Mouse (Mus musculus) stomach, postnatal 0 days (tissue): ENCODE results near the gene Col6a6. TPM values are rescaled to one million over a fixed set of nuclear protein-coding genes. Genes with fewer than 3 reads are reported as not detected.

ENCODE experiments used
- ATAC-seq: fragments of 200-750 bp; cut with Nextera tagmentation; 2 replicates; pipeline ENCODE4 v1.8.0; 2017; ENCODE audit not compliant: low FRiP score, low TSS enrichment
- DNase-seq: peaks from one replicate; pipeline ENCODE4 v3.0.0-alpha.2; 2016; ENCODE audit warnings: low spot score
- H3K27ac ChIP-seq: fragments of 300-500 bp; sonication (generic); replicated peaks from 2 replicates; pipeline ENCODE4 v1.5.1; 2014; ENCODE audit warnings: mild to moderate bottlenecking, control low read depth
- H3K27me3 ChIP-seq: fragments of 300-500 bp; sonication (generic); 2 replicates; pipeline ENCODE4 v1.6.1; 2014; ENCODE audit warnings: low read length; ENCODE audit not compliant: control insufficient read depth, insufficient read depth
- H3K36me3 ChIP-seq: fragments of 300-500 bp; sonication (generic); 2 replicates; pipeline ENCODE4 v1.6.1; 2014; ENCODE audit warnings: low read length, mixed read lengths; ENCODE audit not compliant: control insufficient read depth, insufficient read depth
- H3K4me1 ChIP-seq: fragments of 300-500 bp; sonication (generic); replicated peaks from 2 replicates; pipeline ENCODE4 v1.6.1; 2014; ENCODE audit warnings: antibody characterized with exemption; ENCODE audit not compliant: control insufficient read depth, insufficient read depth
- H3K4me2 ChIP-seq: fragments of 300-500 bp; sonication (generic); replicated peaks from 2 replicates; pipeline ENCODE4 v1.6.1; 2014; ENCODE audit warnings: low read depth, mild to moderate bottlenecking, control low read depth, moderate library complexity
- H3K4me3 ChIP-seq: fragments of 300-500 bp; sonication (generic); 2 replicates; pipeline ENCODE4 v1.5.1; 2014; ENCODE audit warnings: low read depth, low read length, control low read depth
- H3K9ac ChIP-seq: fragments of 300-500 bp; sonication (generic); 2 replicates; pipeline ENCODE4 v1.6.1; 2014; ENCODE audit warnings: mild to moderate bottlenecking, low read length, control low read depth, mixed read lengths
- H3K9me3 ChIP-seq: fragments of 300-500 bp; sonication (generic); 2 replicates; pipeline ENCODE4 v1.6.1; 2016; ENCODE audit warnings: low read length; ENCODE audit not compliant: control insufficient read depth
- CTCF ChIP-seq: IDR thresholded peaks from 2 replicates; pipeline ENCODE4 v1.5.1; 2016; ENCODE audit warnings: antibody characterized with exemption, low read depth, mild to moderate bottlenecking, moderate library complexity
- EP300 ChIP-seq: optimal IDR thresholded peaks from 2 replicates; pipeline ENCODE3; 2016; ENCODE audit warnings: antibody characterized with exemption
- WGBS: fragments of 180-500 bp; shearing (Covaris S2); extraction: QIAGEN DNeasy Blood & Tissue Kit; methylation state at CpG from one replicate; pipeline ENCODE4 v1.1.7; 2014; 5-methylcytosine and 5-hydroxymethylcytosine counted together
- polyA plus RNA-seq: library from polyadenylated mRNA; unstranded; fragments of >200 nt; fragmentation: Nextera tagmentation; extraction: Ambion mirVana; gene quantifications from 2 replicates; pipeline ENCODE4 v1.2.1, GENCODE M21; 2015

Gene Col6a6
- polyA plus RNA-seq, 1 experiment from 2014 or later, result 0.18 TPM

- no peaks in the 10 kb centered on the region for H3K36me3 ChIP-seq
- H3K27ac ChIP-seq, result no peak overlapping the region
- 22% methylated on average over 6 of the region's 6 CpGs for WGBS
- H3K4me3 ChIP-seq, result no peak overlapping the region
- no peak for DNase-seq
- no peak for ATAC-seq
- TF ChIP-seq EP300 (no peak), CTCF (no peak)
- peaks cover 5% of the 10 kb centered on the region for H3K4me1 ChIP-seq
- no peaks in the 10 kb centered on the region for H3K9me3 ChIP-seq
- H3K4me2 ChIP-seq, result peak overlapping the region; percentile 20; the same call in 1 of the 2 replicates
- no peaks in the 10 kb centered on the region for H3K27me3 ChIP-seq
- no peak overlapping the region for H3K9ac ChIP-seq
These were observed 31.8 kb downstream of the Col6a6 start for GRCm38 (mm10) chr9:105796137-105796536.

DNA sequence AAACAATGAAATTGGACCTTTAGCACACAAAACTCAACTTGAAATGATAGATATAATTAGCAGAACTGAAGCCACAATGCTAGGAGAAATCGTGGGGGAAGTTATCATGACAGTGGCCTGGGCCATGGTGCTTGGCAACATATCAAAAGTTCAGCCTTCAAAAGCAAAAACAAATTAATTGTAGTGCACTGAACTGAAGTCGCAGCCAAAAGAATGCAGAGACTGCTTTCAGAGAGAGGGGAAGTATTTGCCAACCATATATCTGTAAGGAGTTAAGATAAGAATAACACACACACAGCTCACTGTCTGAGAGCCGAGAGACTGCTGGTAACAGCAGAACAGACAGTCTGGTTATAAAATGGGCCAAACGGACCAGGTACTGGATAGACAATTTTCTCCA is 33.0 kb downstream of the Col6a6 start:
- no peak for ATAC-seq
- no peak overlapping the region for H3K27ac ChIP-seq
- H3K36me3 ChIP-seq, result no peaks in the 10 kb centered on the region
- H3K4me2 ChIP-seq, result no peak overlapping the region
- H3K9ac ChIP-seq, result no peak overlapping the region
- H3K4me3 ChIP-seq, result no peak overlapping the region
- H3K27me3 ChIP-seq, result no peaks in the 10 kb centered on the region
- H3K9me3 ChIP-seq, result no peaks in the 10 kb centered on the region
- TF ChIP-seq EP300 (no peak), CTCF (no peak)
- 23% methylated on average over 4 of the region's 4 CpGs for WGBS
- no peak for DNase-seq
- H3K4me1 ChIP-seq, result peaks cover 5% of the 10 kb centered on the region

DNA sequence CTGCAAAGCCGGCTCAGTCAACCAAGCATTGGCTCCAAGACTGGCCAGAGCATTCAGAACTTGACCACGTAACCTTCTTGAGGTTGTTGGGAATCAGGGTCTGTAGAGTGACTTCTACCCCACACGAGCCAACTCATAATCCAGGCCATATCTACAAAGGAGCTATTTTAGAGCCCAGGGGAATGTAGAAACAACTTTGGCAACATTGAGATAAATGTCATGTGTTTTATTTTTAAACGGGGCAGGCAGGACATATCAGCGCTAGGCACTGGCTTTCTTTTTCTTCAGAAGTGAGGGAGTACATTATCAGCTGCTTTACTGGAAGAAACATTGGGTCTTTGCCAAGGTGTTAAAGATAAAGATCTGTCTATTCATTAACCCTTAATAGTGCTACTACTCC is 36.1 kb downstream of the Col6a6 start:
- Histone ChIP-seq H3K36me3 (no peaks in the 10 kb centered on the region), H3K4me3 (no peak overlapping the region), H3K4me1 (peaks cover 5% of the 10 kb centered on the region), H3K27ac (no peak overlapping the region), H3K27me3 (no peaks in the 10 kb centered on the region), H3K9ac (no peak overlapping the region), H3K4me2 (no peak overlapping the region), H3K9me3 (no peaks in the 10 kb centered on the region)
- no peak for ATAC-seq
- no peak for DNase-seq
- WGBS, result 38% methylated on average over 5 of the region's 5 CpGs
- TF ChIP-seq EP300, result no peak
- no peak for TF ChIP-seq CTCF

- Histone ChIP-seq H3K4me1 (no peaks in the 10 kb centered on the region; the same call in 1 of the 2 replicates), H3K4me3 (no peak overlapping the region), H3K9me3 (no peaks in the 10 kb centered on the region), H3K4me2 (no peak overlapping the region), H3K27me3 (no peaks in the 10 kb centered on the region), H3K9ac (no peak overlapping the region), H3K27ac (no peak overlapping the region), H3K36me3 (no peaks in the 10 kb centered on the region)
- TF ChIP-seq EP300 (no peak), CTCF (no peak)
- no peak for ATAC-seq
- no peak for DNase-seq
- WGBS, result 43% methylated on average over 3 of the region's 3 CpGs
These were observed 39.8 kb downstream of the Col6a6 start for GRCm38 (mm10) chr9:105788203-105788602.

DNA sequence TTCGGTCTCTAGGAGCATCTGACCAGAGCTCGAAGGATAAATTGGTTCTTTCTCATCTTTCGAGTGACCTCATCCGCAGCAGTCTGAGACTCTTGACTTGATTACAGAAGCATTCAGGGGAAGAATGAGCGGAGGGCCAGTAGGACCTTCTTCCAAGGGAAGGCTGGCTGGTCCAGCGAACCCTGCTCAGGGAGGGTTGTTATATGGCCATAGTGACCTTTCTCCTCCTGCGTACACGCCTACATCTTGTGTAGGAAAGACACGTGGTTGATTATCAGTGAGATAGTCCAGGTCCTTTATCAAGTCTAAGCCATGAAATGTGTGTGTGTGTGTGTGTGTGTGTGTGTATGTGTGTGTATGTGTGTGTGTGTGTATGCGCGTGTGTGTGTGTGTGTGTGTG is 40.2 kb downstream of the Col6a6 start:
- WGBS, result 56% methylated on average over 11 of the region's 11 CpGs
- H3K9me3 ChIP-seq, result no peaks in the 10 kb centered on the region
- no peaks in the 10 kb centered on the region for H3K27me3 ChIP-seq
- no peak for TF ChIP-seq CTCF
- no peak for TF ChIP-seq EP300
- H3K9ac ChIP-seq, result no peak overlapping the region
- H3K4me2 ChIP-seq, result no peak overlapping the region
- no peak overlapping the region for H3K4me3 ChIP-seq
- DNase-seq, result no peak
- H3K27ac ChIP-seq, result no peak overlapping the region
- ATAC-seq, result no peak
- H3K36me3 ChIP-seq, result no peaks in the 10 kb centered on the region
- H3K4me1 ChIP-seq, result no peaks in the 10 kb centered on the region; the same call in 1 of the 2 replicates

DNA sequence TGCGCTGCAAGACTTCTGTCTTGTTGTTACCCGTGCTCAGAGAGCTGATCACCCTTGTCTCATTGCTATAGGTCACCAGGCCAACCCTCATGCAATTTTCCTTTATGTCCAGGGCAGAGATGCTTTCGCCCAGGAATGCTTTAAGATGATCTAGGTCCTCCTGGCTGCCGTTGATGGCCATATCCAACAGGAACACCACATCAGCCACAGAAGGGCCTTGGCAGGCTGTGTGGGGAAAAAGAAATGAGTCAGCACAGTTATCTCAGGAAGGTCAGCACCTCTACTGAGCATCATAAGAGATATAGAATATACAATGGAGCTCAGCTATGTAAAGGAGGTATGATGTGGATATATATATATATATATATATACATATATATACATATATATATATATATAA is 43.9 kb downstream of the Col6a6 start:
- no peak overlapping the region for H3K27ac ChIP-seq
- TF ChIP-seq CTCF (no peak), EP300 (no peak)
- no peak overlapping the region for H3K4me2 ChIP-seq
- no peaks in the 10 kb centered on the region for H3K9me3 ChIP-seq
- no peak for ATAC-seq
- no peak for DNase-seq
- 85% methylated on average over 4 of the region's 4 CpGs for WGBS
- H3K4me1 ChIP-seq, result no peaks in the 10 kb centered on the region
- no peak overlapping the region for H3K9ac ChIP-seq
- no peaks in the 10 kb centered on the region for H3K27me3 ChIP-seq
- no peak overlapping the region for H3K4me3 ChIP-seq
- H3K36me3 ChIP-seq, result no peaks in the 10 kb centered on the region
